Mouse (Mus musculus) heart, postnatal 0 days (tissue): ENCODE data around the gene Neurod1.

Source experiments
- CTCF ChIP-seq: IDR thresholded peaks from 2 replicates; pipeline ENCODE4 v1.5.1; 2016; ENCODE audit warnings: antibody characterized with exemption, control low read depth, low read depth
- EP300 ChIP-seq: IDR thresholded peaks from 2 replicates; pipeline ENCODE4 v1.6.1; 2016; ENCODE audit warnings: antibody characterized with exemption, low read depth

GRCm38 (mm10) chr2:79461861-79462260 is 5.3 kb upstream of the Neurod1 start:
- TF ChIP-seq CTCF (no peak), EP300 (no peak)
